Mouse (Mus musculus) regulatory T cell (primary cell): ENCODE measurements around the gene Olfr1414.
"Not testable (repeated sequence)": the region's sequence is repeated elsewhere in the genome, so short reads cannot be mapped to it uniquely, and the experiment has no call there.

Experiments
- in situ Hi-C: fragments of 300-600 bp; cut with MboI, MseI; formaldehyde crosslinking; loops from one replicate; pipeline ENCODE4 v1.15.1; 2025; ENCODE audit warnings: high pct_unique_total_duplicates

Olfr1414 gene

DNA sequence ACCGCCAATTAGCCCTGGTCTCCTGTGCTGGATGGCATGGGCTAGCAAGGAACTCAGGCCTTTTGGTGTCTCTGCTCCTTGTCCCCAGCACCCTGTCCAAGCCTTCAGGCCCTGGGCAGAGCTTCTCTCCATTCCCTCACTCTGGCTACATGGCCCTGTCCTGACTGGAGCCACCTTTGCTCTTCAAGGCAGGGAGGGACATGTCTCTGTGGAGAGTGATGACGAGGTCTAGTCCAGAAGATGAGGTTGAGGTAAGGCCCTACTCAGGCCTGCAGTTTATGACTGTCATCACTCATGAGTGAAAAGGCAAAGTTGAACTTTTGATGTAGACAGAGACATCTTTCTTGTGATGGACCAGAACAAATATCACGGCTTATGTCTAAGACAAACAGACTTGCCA, at the start of gene Olfr1414:
Olfr1414 (minus strand) TSS at position 101 of the 400 bp plus-strand sequence.
- in situ Hi-C loops: no loop called here

DNA sequence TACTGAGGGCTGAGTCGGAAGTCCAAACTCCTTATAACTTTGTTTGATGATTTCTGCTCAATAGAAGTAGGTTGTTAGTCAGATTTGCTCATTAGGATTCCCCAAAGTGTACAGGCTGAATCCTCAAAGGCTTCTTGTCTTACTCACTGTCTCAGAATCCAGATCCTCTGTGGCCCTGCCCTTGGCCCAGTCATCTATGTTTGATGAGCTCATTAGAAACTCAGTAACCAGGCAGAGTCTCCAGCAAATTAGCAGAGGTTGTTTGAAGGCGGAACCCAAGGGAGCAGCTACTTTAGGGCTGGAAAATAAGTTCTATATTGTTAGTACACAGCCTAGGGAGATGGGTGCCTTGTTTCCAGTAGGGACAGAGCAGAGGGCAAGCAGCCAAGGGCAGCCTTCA, 27.5 kb upstream of the Olfr1414 start:
- in situ Hi-C loops: no loop called here

DNA sequence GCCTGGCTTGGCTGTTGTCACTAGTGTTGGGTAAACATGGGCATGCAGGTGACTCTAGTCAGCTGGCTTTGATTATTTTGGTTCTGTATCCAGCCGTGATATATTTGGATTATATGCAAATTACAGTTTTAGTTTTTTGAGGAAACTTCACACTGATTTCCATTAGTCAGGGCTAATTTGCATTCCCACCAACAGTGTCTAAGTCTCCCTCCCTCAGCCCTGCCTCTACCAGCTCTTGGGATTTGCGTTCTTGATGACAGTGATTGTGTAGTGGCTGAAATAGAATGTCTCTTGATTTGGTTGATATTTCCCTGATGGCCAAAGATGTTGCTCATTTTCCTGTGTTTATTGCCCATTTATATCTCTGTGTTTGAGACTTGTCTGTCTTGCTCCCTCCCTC, 20.6 kb upstream of the Olfr1414 start:
- in situ Hi-C loops: no loop called here

DNA sequence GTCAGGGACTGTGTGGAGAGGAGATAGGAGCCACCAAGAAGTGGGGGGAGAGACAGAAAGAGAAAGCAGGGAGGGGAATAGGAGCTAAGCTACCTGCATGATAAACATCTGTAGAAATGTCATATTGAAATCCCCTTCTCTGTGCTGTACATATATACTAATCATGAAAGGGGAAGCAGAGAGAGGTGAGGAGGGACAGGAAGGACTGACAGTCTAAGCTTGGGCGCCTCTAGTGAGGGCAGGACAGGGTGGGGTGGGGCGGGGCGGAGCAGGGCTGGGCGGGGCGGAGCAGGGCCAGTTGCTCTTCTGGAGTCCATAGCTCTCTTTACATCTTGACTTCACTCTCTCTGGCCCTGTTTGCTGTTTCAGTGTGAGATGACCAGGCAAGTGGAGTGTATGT, 18.5 kb upstream of the Olfr1414 start:
- in situ Hi-C loops: no loop called here

DNA sequence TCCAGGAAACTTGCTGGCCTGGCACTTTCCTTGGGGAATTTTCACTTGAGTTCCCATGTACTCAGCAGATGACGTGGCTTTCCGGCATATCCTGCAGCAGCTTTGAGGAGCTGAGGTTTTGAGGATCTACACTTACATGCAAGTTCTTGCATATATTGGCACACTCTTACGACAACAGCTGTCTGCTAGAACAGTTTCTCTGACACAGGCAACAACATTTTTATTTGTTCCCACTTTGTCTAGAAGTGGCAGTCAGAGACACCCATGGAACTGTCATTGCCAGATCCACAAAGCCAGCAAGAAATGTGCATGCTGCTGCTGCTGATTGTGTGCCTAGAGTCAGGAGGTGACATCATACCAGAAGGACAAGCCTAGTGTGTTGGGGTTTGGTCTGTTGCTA, 5.3 kb upstream of the Olfr1414 start:
- in situ Hi-C loops: loop anchor here (5.0 kb wide), 1 partner anchor 84 kb away; the partner anchor contains the start of gene Olfr1410

DNA sequence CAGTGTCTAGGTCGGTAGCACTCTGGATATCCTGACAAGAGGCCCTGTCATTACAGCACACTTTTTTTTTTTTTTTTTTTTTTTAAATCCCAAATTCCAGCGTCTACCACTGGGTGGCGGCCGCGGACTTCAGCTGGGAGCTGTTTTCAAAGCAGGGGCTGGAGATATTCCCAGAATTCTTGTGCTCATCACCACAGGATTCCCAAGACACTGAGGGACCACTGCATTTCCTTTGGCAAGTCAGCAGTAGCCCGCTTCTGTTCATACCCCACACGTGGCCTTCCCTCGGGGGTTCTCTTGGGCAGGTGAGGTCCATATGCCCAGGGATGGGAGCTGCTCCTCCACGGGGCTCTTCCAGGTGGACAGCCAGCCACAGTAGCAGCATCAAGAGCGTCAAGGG, 2.9 kb upstream of the Olfr1414 start:
- in situ Hi-C loops: loop anchor here (5.0 kb wide), 1 partner anchor 86 kb away; the partner anchor contains the start of gene Olfr1410

DNA sequence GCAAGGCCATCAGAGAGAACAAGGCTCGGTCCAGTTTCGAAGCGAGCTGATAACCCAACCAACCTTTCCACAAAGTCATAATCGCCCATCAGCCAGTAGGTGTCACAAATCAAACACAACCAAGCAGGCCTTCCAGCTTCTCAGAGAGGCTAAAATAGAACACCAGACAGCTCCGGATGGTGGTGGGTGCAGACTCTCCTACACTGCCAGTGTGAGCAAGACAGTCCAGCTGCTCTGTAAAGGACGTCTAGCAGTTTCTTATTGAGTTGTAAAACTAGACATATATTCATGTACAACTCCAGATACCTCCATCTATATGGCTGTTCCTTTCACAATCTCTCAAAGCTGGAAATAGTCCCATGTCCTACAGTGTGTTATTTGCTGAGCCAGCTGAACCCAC, 585 bp upstream of the Olfr1414 start:
- in situ Hi-C loops: no loop called here

DNA sequence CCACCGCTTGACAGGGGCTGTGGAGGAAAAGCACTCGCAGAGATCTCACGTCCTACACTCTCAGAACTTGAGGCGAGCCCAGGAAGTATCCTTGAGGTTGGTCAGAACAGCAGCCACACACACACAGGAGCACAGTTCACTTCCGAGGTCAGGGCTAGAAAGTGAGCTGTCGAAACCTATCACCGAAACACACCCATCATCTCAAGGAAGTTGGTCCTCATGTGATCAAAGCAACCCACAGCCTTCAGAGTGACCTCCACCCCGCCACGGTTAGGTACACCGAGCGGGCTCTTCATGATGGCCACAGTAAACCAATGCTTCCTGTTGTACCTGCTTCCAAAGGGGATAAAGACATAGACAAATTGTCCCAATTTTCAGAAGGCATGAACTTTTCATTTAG, 3.1 kb downstream of the Olfr1414 start:
- in situ Hi-C loops: no loop called here

DNA sequence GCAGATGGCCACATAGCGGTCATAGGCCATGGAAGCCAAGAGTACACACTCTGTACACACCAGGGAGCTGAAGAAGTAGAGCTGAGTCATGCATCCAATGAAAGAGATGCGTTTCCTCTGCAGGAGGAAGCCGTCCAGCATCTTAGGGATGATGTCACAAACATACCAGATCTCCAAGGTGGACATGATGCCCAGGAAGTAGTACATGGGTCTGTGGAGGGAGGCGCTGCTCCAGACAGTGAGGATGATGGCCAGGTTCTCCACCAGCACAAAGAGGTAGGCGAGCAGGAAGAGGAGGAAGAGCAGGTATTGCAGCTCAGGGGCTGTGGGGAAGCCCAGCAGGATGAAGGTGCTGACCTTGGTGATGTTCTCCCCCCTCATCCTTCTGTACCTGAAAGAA, 6.8 kb downstream of the Olfr1414 start:
- in situ Hi-C loops: not testable (repeated sequence)

DNA sequence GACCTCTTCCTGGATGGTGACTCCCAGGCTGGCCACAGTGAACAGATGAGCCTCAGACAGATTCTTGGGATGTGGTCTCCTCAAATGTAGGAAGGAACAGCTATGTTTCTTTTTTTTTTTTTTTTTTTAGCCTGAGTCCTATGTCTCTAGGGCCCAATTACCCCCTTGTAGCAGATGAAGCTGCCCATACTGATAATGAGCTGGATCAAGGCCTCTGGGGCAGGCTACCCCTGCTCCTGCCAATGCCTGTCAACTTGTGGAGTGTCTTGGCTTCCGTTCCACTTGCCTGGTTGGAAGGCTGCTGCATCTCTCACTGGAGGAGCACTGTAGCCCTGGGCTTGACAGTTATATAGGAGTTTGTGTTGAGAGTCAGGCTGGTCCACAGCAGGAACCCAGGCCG, 22.5 kb downstream of the Olfr1414 start, which contains the start of gene Olfr1415:
Olfr1415 (minus strand) TSS at position 101 of the 400 bp plus-strand sequence.
- in situ Hi-C loops: no loop called here

DNA sequence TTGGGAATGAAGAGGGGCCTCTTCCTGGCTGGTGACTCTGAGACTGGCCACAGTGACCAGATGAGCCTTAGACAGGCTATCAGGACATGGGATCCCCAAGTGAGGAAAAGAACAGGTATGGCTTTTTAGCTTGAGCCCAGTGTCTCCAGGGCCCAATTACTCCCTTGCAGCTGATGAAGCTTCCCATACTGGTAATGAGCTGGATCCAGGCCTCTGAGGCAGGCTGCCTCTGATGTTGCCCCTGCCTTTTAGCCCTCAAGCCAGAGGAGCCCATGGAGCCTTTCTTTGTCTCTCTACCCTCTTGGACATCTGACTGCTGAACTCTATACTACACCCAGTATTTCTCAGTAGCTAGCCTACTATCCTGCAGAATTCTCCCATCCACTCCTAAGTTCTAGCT, 33.4 kb downstream of the Olfr1414 start, which contains the start of gene Olfr1416:
Olfr1416 (minus strand) TSS at position 101 of the 400 bp plus-strand sequence.
- in situ Hi-C loops: no loop called here

DNA sequence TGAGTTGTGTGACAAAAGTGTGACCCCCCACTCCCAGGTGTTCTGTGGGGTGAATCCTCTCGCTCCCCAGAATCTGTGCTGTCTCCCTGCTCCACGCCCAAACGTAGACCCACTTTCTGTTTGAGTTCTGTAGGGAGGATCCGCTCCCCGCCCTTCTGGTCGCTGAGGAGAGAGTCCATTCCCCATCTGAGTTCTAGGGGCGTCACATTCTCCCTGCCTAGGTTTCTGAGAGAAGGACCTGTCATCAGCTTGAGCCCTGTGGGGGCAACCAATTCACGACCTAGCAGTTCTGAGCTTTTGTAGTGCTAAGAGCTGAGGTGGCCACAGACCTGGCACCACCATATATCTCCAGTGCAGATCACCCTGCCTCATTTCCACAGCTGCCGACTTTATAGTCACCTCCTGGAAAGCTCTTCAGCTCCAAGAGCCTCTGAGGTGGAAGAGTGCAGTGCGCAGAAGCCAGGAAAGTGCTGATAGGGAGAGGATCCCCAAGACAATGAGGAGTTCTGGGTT, 44.3 kb downstream of the Olfr1414 start:
- in situ Hi-C loops: no loop called here

DNA sequence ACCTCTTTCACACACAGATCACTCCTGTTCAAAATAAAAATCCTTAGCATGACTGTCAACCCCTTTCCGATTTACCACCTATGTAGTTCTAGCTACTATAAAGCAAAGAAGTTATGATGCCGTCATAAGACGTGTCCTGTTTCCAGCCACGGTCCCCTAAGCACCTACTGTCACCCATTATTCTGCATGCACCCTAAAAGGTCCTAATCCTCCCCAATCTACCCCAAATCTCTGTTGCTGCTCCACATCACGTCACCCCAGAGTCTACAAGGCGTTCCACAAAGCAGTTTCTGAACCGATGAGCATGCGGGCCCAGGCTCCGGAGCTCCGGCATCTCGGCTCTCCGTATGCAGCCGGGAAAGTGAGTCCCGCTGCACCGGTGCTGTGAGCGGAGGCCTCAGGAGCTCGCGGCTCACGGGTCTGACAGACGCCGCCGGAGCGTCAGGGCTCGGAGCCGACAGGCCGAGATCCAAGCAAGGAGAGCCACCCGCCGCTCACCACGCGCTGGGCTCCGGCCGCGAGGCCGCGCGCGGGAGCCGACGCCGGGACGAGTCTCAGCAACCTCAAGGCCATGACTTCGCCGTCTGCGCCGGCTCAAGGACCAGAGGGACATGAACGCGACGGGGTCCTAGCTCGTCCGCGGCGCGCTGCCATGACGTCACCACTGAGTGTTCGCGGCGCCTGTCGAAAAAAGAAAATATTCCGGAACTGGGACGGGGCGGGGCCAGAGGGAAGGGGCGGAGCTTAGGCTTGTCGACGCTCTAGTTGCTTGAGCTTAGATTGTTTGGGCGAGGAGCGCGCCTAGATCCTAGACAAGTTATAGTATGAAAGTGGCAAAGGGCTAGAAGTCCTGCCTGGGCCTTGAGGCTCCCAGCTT, 45.1 kb downstream of the Olfr1414 start, which contains the start of gene Ndufa10:
Ndufa10 (minus strand) TSS at position 696 of the 877 bp plus-strand sequence.
- in situ Hi-C loops: no loop called here

DNA sequence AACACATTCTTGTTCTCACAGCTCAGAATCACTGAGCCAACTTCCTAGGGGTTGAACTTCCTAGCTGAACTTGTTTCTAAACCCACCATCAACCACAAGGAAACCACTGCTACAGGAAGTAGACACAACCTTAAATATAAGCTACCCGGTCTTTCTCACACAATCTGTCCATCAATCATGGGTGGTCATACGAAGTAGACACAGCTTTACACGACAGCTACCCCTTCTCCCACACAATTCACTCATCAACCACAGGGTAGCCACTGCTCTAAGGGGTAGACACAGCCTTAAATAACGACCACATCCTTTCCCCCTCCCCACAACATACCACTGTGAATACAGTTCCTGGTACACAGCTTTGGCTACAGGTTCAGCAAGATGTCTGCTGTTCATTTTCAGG, 49.6 kb downstream of the Olfr1414 start:
- in situ Hi-C loops: loop anchor here (10.0 kb wide), 1 partner anchor 1094 kb away; no protein-coding TSS in a partner anchor

DNA sequence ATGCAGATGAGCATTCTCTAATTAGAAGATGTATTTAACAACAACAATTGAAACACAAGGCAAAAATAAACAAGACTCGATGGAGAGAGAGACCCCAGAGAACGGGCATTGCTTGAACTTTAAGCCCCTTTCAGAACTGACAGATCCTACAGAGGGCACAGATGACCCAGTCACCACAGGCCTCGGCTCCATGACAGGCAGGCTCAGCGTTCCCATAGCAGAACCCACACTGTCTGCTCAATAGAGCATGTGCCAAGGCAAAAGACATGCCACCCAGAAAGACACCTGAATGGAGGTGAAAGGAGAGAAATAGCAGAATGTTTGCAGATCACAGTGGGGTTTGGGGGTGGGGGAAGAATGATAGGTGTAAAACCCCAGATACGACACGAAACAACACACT, 60.0 kb downstream of the Olfr1414 start:
- in situ Hi-C loops: loop anchor here (10.0 kb wide), 1 partner anchor 534 kb away; no protein-coding TSS in a partner anchor

DNA sequence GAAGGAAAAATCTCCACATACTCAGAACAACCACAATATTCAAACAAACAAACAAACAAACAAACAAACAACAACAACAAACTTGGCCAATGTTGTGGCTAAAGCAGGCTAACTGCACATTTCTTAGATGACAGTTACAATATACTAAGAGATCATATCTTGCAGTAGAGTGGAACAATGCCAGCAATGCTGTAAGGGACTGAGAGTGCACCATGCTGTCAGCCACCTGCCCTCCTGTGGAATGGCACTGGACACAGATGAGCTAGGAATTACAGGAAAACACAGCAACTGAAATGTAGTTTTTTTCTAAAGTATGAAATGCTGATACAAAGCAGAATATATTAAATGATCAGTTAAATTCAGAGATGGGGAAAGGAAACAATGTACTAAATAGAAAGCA, 60.7 kb downstream of the Olfr1414 start:
- in situ Hi-C loops: loop anchor here (10.0 kb wide), 1 partner anchor 533 kb away; no protein-coding TSS in a partner anchor
